Mouse (Mus musculus) lung, adult 2 months (tissue): Measurements from ENCODE around the gene Dgkb. TPM values are rescaled to one million over a fixed set of nuclear protein-coding genes. Genes with fewer than 3 reads are reported as not detected.

Source experiments
- DNase-seq: peaks from one replicate; pipeline ENCODE4 v3.0.0; 2022
- H3K4me1 ChIP-seq: fragments of 200-500 bp; 2 replicates; pipeline ENCODE4 v1.6.1; 2011; ENCODE audit warnings: low read length; ENCODE audit not compliant: control insufficient read depth, insufficient read depth
- H3K4me3 ChIP-seq: fragments of 200-500 bp; replicated peaks from 2 replicates; pipeline ENCODE3; 2011; ENCODE audit warnings: low read depth, mild to moderate bottlenecking, control low read depth, low read length; ENCODE audit errors: extremely low read depth
- CTCF ChIP-seq: fragments of 200-500 bp; IDR thresholded peaks from 2 replicates; pipeline ENCODE4 v1.5.1; 2011; ENCODE audit warnings: mild to moderate bottlenecking, low read length, control low read depth; ENCODE audit not compliant: insufficient read depth
- POLR2A ChIP-seq: fragments of 200-500 bp; IDR thresholded peaks from 2 replicates; pipeline ENCODE4 v1.6.1; 2011; ENCODE audit warnings: low read depth, mild to moderate bottlenecking, control low read depth, low read length, borderline replicate concordance; ENCODE audit errors: extremely low read depth
- WGBS: fragments of 180-500 bp; shearing (Covaris S2); methylation state at CpG from one replicate; pipeline ENCODE4 v1.1.7; 2018; 5-methylcytosine and 5-hydroxymethylcytosine counted together
- polyA plus RNA-seq: library from polyadenylated mRNA; depleted of rRNA; stranded (reverse); fragments of >200 nt; gene quantifications from 2 replicates; pipeline ENCODE4 v1.2.3, GENCODE M21; 2012

Gene Dgkb
- polyA plus RNA-seq, 1 experiment, result 0.80 TPM

GRCm38 (mm10) chr12:38136379-38136778 is 318.9 kb downstream of the Dgkb start:
- no peak for DNase-seq
- no peak overlapping the region for H3K4me3 ChIP-seq
- no peak for TF ChIP-seq POLR2A
- TF ChIP-seq CTCF, result no peak
- no peaks in the 10 kb centered on the region for H3K4me1 ChIP-seq
- 40% methylated on average over 5 of the region's 5 CpGs for WGBS

- no peaks in the 10 kb centered on the region for H3K4me1 ChIP-seq
- H3K4me3 ChIP-seq, result no peak overlapping the region
- no peak for DNase-seq
- no peak for TF ChIP-seq POLR2A
- TF ChIP-seq CTCF, result no peak
Measured at GRCm38 (mm10) chr12:38140039-38140438, 322.5 kb downstream of the Dgkb start.

GRCm38 (mm10) chr12:38232665-38233064 is 415.1 kb downstream of the Dgkb start:
- 67% methylated on average over 1 of the region's 1 CpGs for WGBS
- no peaks in the 10 kb centered on the region for H3K4me1 ChIP-seq
- no peak for TF ChIP-seq CTCF
- no peak for TF ChIP-seq POLR2A
- no peak overlapping the region for H3K4me3 ChIP-seq
- no peak for DNase-seq

GRCm38 (mm10) chr12:38268856-38269255 is 451.3 kb downstream of the Dgkb start:
- DNase-seq, result no peak
- no peaks in the 10 kb centered on the region for H3K4me1 ChIP-seq
- no peak for TF ChIP-seq CTCF
- TF ChIP-seq POLR2A, result no peak
- H3K4me3 ChIP-seq, result no peak overlapping the region

- no peaks in the 10 kb centered on the region for H3K4me1 ChIP-seq
- H3K4me3 ChIP-seq, result no peak overlapping the region
- TF ChIP-seq POLR2A (no peak), CTCF (no peak)
- WGBS, result 68% methylated on average over 1 of the region's 1 CpGs
- no peak for DNase-seq
Measured at GRCm38 (mm10) chr12:38301497-38301896, 484.0 kb downstream of the Dgkb start.

- TF ChIP-seq POLR2A (no peak), CTCF (no peak)
- 60% methylated on average over 3 of the region's 3 CpGs for WGBS
- no peak overlapping the region for H3K4me3 ChIP-seq
Measured at GRCm38 (mm10) chr12:38303841-38304240, 486.3 kb downstream of the Dgkb start.

GRCm38 (mm10) chr12:38304245-38304644 is 486.7 kb downstream of the Dgkb start:
- Histone ChIP-seq H3K4me3 (no peak overlapping the region), H3K4me1 (no peaks in the 10 kb centered on the region)
- 87% methylated on average over 3 of the region's 3 CpGs for WGBS
- no peak for TF ChIP-seq CTCF
- no peak for TF ChIP-seq POLR2A
- no peak for DNase-seq

More at GRCm38 (mm10) chr12:38303841-38304240, 486.3 kb downstream of the Dgkb start:
- DNase-seq, result no peak
- H3K4me1 ChIP-seq, result no peaks in the 10 kb centered on the region

GRCm38 (mm10) chr12:38309885-38310284 is 492.4 kb downstream of the Dgkb start:
- H3K4me3 ChIP-seq, result no peak overlapping the region
- no peaks in the 10 kb centered on the region for H3K4me1 ChIP-seq
- no peak for DNase-seq
- TF ChIP-seq CTCF (no peak), POLR2A (no peak)

- 93% methylated on average over 1 of the region's 1 CpGs for WGBS
- H3K4me1 ChIP-seq, result no peaks in the 10 kb centered on the region
- H3K4me3 ChIP-seq, result no peak overlapping the region
- DNase-seq, result no peak
- TF ChIP-seq CTCF, result no peak
Measured at GRCm38 (mm10) chr12:38327729-38328271, 510.3 kb downstream of the Dgkb start.

- TF ChIP-seq POLR2A (no peak), CTCF (no peak)
- DNase-seq, result no peak
- no peak overlapping the region for H3K4me3 ChIP-seq
- H3K4me1 ChIP-seq, result no peaks in the 10 kb centered on the region
Measured at GRCm38 (mm10) chr12:38328779-38329178, 511.3 kb downstream of the Dgkb start.
